Mouse (Mus musculus): ENCODE data around the gene Ift88. TPM values are rescaled to one million over a fixed set of nuclear protein-coding genes. Genes with fewer than 3 reads are reported as not detected.
A peak's percentile ranks its signal among the peaks of the same experiment; 100 is the strongest.

Ift88 gene
- total and polyA plus RNA-seq, 3 experiments: 8.4 to 15.1 (median 12.9) TPM

DNA sequence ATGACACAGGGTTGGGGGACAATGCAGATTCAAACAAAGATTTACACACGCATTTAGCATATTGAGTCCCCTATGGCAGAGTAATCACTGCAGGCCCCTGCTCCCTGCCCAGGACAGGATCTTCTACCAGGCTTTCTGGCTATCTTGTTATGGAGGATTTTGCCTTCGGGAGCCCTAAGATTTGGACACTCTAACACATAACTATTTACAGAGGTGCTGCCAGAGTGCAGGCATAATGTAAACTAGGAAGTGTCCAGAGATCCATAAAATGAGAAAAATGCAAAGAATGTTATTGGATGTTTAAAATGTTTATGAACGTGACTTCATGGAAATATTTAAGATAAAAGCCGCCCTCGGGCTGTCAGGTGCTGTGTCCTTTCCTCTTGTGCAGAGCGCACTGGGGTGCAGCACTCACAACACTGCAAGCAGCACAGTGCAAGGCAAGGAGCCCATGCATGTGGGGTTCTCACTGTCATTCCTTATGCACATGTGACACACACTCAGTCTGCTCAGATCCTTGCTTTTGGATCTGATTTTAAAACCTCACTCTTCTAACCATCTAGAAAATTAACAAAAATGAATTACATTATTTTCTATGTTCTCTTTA, 91.4 kb downstream of the Ift88 start:
- TF ChIP-seq POLR2AphosphoS5 (IDR thresholded peaks at IDR 0.05; ENCODE audit: insufficient replicate concordance, low read depth, low read length) (no peak), TAL1 (conservative IDR thresholded peaks at IDR 0.05; ENCODE audit: low read depth, low read length) (no peak), GATA2 (IDR thresholded peaks at IDR 0.05; ENCODE audit: borderline replicate concordance, low read depth, low read length) (no peak), GATA1 (IDR thresholded peaks at IDR 0.05; ENCODE audit: borderline replicate concordance, low read length) (no peak), CTCF (IDR thresholded peaks at IDR 0.05; ENCODE audit: low read depth, low read length) (no peak)

GRCm38 (mm10) chr14:57517001-57517400, 93.1 kb downstream of the Ift88 start:
- Histone ChIP-seq H3K4me1 (ENCODE audit: insufficient read depth, low read depth, low read length) (no peaks in the 10 kb centered on the region), H3K9me3 (replicated peaks) (no peaks in the 10 kb centered on the region), H3K4me3 (ENCODE audit: low read depth, low read length) (no peak overlapping the region), H3K36me3 (replicated peaks) (no peaks in the 10 kb centered on the region), H3K27me3 (ENCODE audit: insufficient read depth, low read length) (no peaks in the 10 kb centered on the region)
- ATAC-seq (ENCODE audit: extremely low read depth, insufficient number of reproducible peaks, low FRiP score, poor library complexity, severe bottlenecking) (no peak), DNase-seq (ENCODE audit: low spot score) (no peak)
- TF ChIP-seq GATA2 (IDR thresholded peaks at IDR 0.05; ENCODE audit: borderline replicate concordance, low read depth, low read length): no peak
- TF ChIP-seq GATA1 (IDR thresholded peaks at IDR 0.05; ENCODE audit: borderline replicate concordance, low read length): no peak
- TF ChIP-seq POLR2AphosphoS5 (IDR thresholded peaks at IDR 0.05; ENCODE audit: insufficient replicate concordance, low read depth, low read length): no peak
- no peak for TF ChIP-seq CTCF (IDR thresholded peaks at IDR 0.05; ENCODE audit: low read depth, low read length)
- no peak for TF ChIP-seq TAL1 (conservative IDR thresholded peaks at IDR 0.05; ENCODE audit: low read depth, low read length)

More for the DNA sequence above, 91.4 kb downstream of the Ift88 start:
- Histone ChIP-seq H3K27me3 (ENCODE audit: insufficient read depth, low read length) (no peaks in the 10 kb centered on the region), H3K9me3 (replicated peaks) (no peaks in the 10 kb centered on the region), H3K36me3 (replicated peaks) (no peaks in the 10 kb centered on the region), H3K4me1 (ENCODE audit: insufficient read depth, low read depth, low read length) (no peaks in the 10 kb centered on the region), H3K4me3 (ENCODE audit: low read depth, low read length) (no peak overlapping the region)
- DNase-seq (ENCODE audit: low spot score) (no peak), ATAC-seq (ENCODE audit: extremely low read depth, insufficient number of reproducible peaks, low FRiP score, poor library complexity, severe bottlenecking) (no peak)

DNA sequence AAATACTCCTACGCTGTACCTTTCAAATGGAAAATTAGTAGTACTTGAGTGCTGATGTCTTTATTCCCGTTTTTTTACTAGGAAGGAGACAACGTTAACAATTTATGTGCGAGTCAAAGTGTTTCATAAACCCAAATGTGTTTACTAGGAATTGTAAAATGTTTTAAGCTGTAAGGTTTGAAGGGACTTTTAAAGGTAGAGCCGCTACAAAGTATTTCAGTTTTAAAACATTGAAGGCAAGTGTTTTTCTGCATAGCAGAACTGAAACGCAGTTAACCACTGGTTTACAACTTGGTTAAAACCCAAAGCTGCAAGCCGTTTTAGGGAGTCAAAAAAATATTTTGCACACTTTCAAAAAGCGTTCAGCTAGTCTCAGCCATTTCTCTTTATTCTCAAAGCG, 99.9 kb downstream of the Ift88 start:
- Histone ChIP-seq H3K27me3 (ENCODE audit: insufficient read depth, low read length) (peaks cover 53% of the 10 kb centered on the region), H3K4me1 (ENCODE audit: insufficient read depth, low read depth, low read length) (peaks cover 25% of the 10 kb centered on the region)
- no peak for DNase-seq (ENCODE audit: low spot score)

GRCm38 (mm10) chr14:57524671-57525387, 101.0 kb downstream of the Ift88 start, which contains the start of gene Il17d:
TSS of gene Il17d (plus strand) at chr14:57524777.
- peak within 1 kb of the TSS; percentile 78 for H3K4me3 ChIP-seq (ENCODE audit: low read depth, low read length)
- peaks cover 64% of the 10 kb centered on the region for H3K27me3 ChIP-seq (ENCODE audit: insufficient read depth, low read length)
- no peaks in the 10 kb centered on the region for H3K36me3 ChIP-seq (replicated peaks)
- no peak for TF ChIP-seq CTCF (IDR thresholded peaks at IDR 0.05; ENCODE audit: low read depth, low read length)
- no peak for ATAC-seq (ENCODE audit: extremely low read depth, insufficient number of reproducible peaks, low FRiP score, poor library complexity, severe bottlenecking)
- DNase-seq (ENCODE audit: low spot score): peak; percentile 19
- no peaks in the 10 kb centered on the region for H3K9me3 ChIP-seq (replicated peaks)
- peaks cover 30% of the 10 kb centered on the region for H3K4me1 ChIP-seq (ENCODE audit: insufficient read depth, low read depth, low read length)

More for the DNA sequence above, 99.9 kb downstream of the Ift88 start:
- Histone ChIP-seq H3K9me3 (replicated peaks) (no peaks in the 10 kb centered on the region), H3K36me3 (replicated peaks) (no peaks in the 10 kb centered on the region), H3K4me3 (ENCODE audit: low read depth, low read length) (no peak overlapping the region)
- TF ChIP-seq GATA1 (IDR thresholded peaks at IDR 0.05; ENCODE audit: borderline replicate concordance, low read length) (no peak), TAL1 (conservative IDR thresholded peaks at IDR 0.05; ENCODE audit: low read depth, low read length) (no peak), POLR2AphosphoS5 (IDR thresholded peaks at IDR 0.05; ENCODE audit: insufficient replicate concordance, low read depth, low read length) (no peak), GATA2 (IDR thresholded peaks at IDR 0.05; ENCODE audit: borderline replicate concordance, low read depth, low read length) (no peak), CTCF (IDR thresholded peaks at IDR 0.05; ENCODE audit: low read depth, low read length) (no peak)
- no peak for ATAC-seq (ENCODE audit: extremely low read depth, insufficient number of reproducible peaks, low FRiP score, poor library complexity, severe bottlenecking)

- Histone ChIP-seq H3K36me3 (replicated peaks) (no peaks in the 10 kb centered on the region), H3K4me3 (ENCODE audit: low read depth, low read length) (peak overlapping the region; percentile 78), H3K27me3 (ENCODE audit: insufficient read depth, low read length) (peaks cover 69% of the 10 kb centered on the region), H3K4me1 (ENCODE audit: insufficient read depth, low read depth, low read length) (peaks cover 31% of the 10 kb centered on the region), H3K9me3 (replicated peaks) (no peaks in the 10 kb centered on the region)
- ATAC-seq (ENCODE audit: extremely low read depth, insufficient number of reproducible peaks, low FRiP score, poor library complexity, severe bottlenecking) (peak; percentile 41; the same call in 1 of the 2 replicates), DNase-seq (ENCODE audit: low spot score) (peak; percentile 61)
- no peak for TF ChIP-seq POLR2AphosphoS5 (IDR thresholded peaks at IDR 0.05; ENCODE audit: insufficient replicate concordance, low read depth, low read length)
- TF ChIP-seq GATA1 (IDR thresholded peaks at IDR 0.05; ENCODE audit: borderline replicate concordance, low read length): no peak
- TF ChIP-seq GATA2 (IDR thresholded peaks at IDR 0.05; ENCODE audit: borderline replicate concordance, low read depth, low read length): no peak
- TF ChIP-seq CTCF (IDR thresholded peaks at IDR 0.05; ENCODE audit: low read depth, low read length): no peak
- TF ChIP-seq TAL1 (conservative IDR thresholded peaks at IDR 0.05; ENCODE audit: low read depth, low read length): no peak
Observed at GRCm38 (mm10) chr14:57525388-57526049, 101.7 kb downstream of the Ift88 start.

- Histone ChIP-seq H3K4me1 (ENCODE audit: insufficient read depth, low read depth, low read length) (peaks cover 31% of the 10 kb centered on the region), H3K4me3 (ENCODE audit: low read depth, low read length) (peak overlapping the region; percentile 78; the same call in 1 of the 2 replicates), H3K27me3 (ENCODE audit: insufficient read depth, low read length) (peaks cover 73% of the 10 kb centered on the region), H3K9me3 (replicated peaks) (no peaks in the 10 kb centered on the region), H3K36me3 (replicated peaks) (no peaks in the 10 kb centered on the region)
- TF ChIP-seq GATA1 (IDR thresholded peaks at IDR 0.05; ENCODE audit: borderline replicate concordance, low read length) (no peak), CTCF (IDR thresholded peaks at IDR 0.05; ENCODE audit: low read depth, low read length) (no peak), TAL1 (conservative IDR thresholded peaks at IDR 0.05; ENCODE audit: low read depth, low read length) (no peak), GATA2 (IDR thresholded peaks at IDR 0.05; ENCODE audit: borderline replicate concordance, low read depth, low read length) (no peak), POLR2AphosphoS5 (IDR thresholded peaks at IDR 0.05; ENCODE audit: insufficient replicate concordance, low read depth, low read length) (no peak)
- peak; percentile 16 for DNase-seq (ENCODE audit: low spot score)
- no peak for ATAC-seq (ENCODE audit: extremely low read depth, insufficient number of reproducible peaks, low FRiP score, poor library complexity, severe bottlenecking)
Observed at GRCm38 (mm10) chr14:57526050-57526623, 102.3 kb downstream of the Ift88 start.

Measured in G1E (cell line).